Mouse (Mus musculus) midbrain, embryonic 14.5 days (tissue): ENCODE data around the gene Cpne2. TPM values are rescaled to one million over a fixed set of nuclear protein-coding genes. Genes with fewer than 3 reads are reported as not detected.

Source experiments
- ATAC-seq: fragments of 200-750 bp; cut with Nextera tagmentation; 2 replicates; pipeline ENCODE4 v1.8.0; 2017; ENCODE audit warnings: moderate number of reproducible peaks, moderate library complexity; ENCODE audit not compliant: low FRiP score, low TSS enrichment
- DNase-seq: peaks from one replicate; pipeline ENCODE4 v3.0.0-alpha.2; 2015
- H3K27ac ChIP-seq: fragments of 300-500 bp; sonication (generic); replicated peaks from 2 replicates; pipeline ENCODE4 v1.5.1; 2014; ENCODE audit warnings: mild to moderate bottlenecking, low read depth, low read length, moderate library complexity
- H3K27me3 ChIP-seq: fragments of 300-500 bp; sonication (generic); 2 replicates; pipeline ENCODE4 v1.6.1; 2014; ENCODE audit warnings: low read length, control low read depth, mixed read lengths; ENCODE audit not compliant: control insufficient read depth, insufficient read depth
- H3K36me3 ChIP-seq: fragments of 300-500 bp; sonication (generic); 2 replicates; pipeline ENCODE4 v1.6.1; 2014; ENCODE audit warnings: low read length, control low read depth; ENCODE audit not compliant: control insufficient read depth, insufficient read depth
- H3K4me1 ChIP-seq: fragments of 300-500 bp; sonication (generic); 2 replicates; pipeline ENCODE4 v1.6.1; 2014; ENCODE audit warnings: mild to moderate bottlenecking, antibody characterized with exemption, low read length, control low read depth; ENCODE audit not compliant: control insufficient read depth, insufficient read depth
- H3K4me2 ChIP-seq: fragments of 300-500 bp; sonication (generic); 2 replicates; pipeline ENCODE4 v1.6.1; 2014; ENCODE audit warnings: mild to moderate bottlenecking, low read length, moderate library complexity
- H3K4me3 ChIP-seq: fragments of 300-500 bp; sonication (generic); replicated peaks from 2 replicates; pipeline ENCODE4 v1.5.1; 2014; ENCODE audit warnings: low read depth, low read length
- H3K9ac ChIP-seq: fragments of 300-500 bp; sonication (generic); replicated peaks from 2 replicates; pipeline ENCODE4 v1.6.1; 2014; ENCODE audit warnings: mild to moderate bottlenecking, low read length, moderate library complexity
- H3K9me3 ChIP-seq: fragments of 300-500 bp; sonication (generic); 2 replicates; pipeline ENCODE4 v1.6.1; 2016; ENCODE audit warnings: low read length, control low read depth, mixed read lengths; ENCODE audit not compliant: control insufficient read depth
- WGBS: fragments of 180-500 bp; shearing (Covaris S2); extraction: QIAGEN DNeasy Blood & Tissue Kit; methylation state at CpG from one replicate; pipeline ENCODE4 v1.1.7; 2014; 5-methylcytosine and 5-hydroxymethylcytosine counted together
- polyA plus RNA-seq: library from polyadenylated mRNA; unstranded; fragments of >200 nt; fragmentation: Nextera tagmentation; extraction: Ambion mirVana; gene quantifications from 2 replicates; pipeline ENCODE4 v1.2.1, GENCODE M21; 2014

Gene Cpne2
- polyA plus RNA-seq, 1 experiment from 2014 or later, result 11.5 TPM

DNA sequence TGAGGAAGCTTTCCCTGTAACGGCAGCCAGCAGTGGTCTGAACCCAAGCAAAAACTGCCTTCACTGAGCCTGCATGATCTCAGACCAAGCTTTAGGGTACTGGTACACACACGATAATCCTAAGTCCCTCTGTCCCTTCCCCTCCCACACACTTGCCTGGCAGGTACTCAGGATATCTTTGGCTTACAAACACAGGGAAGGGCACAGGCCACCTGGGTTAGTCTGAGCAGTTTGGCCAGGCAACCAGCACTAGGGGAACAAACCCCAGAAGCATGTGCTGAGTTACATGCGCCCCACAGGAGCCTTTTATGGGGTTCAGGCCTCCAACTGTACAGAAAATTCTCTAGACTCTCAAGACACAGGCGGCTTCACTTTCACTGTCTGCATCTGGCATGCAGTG is 2.9 kb upstream of the Cpne2 start:
- ATAC-seq, result no peak
- Histone ChIP-seq H3K4me2 (no peak overlapping the region), H3K9ac (no peak overlapping the region), H3K9me3 (no peaks in the 10 kb centered on the region), H3K4me3 (no peak overlapping the region), H3K27ac (no peak overlapping the region), H3K36me3 (no peaks in the 10 kb centered on the region), H3K4me1 (peaks cover 13% of the 10 kb centered on the region; the same call in 1 of the 2 replicates), H3K27me3 (peaks cover 27% of the 10 kb centered on the region)
- no peak for DNase-seq
- 69% methylated on average over 4 of the region's 4 CpGs for WGBS

DNA sequence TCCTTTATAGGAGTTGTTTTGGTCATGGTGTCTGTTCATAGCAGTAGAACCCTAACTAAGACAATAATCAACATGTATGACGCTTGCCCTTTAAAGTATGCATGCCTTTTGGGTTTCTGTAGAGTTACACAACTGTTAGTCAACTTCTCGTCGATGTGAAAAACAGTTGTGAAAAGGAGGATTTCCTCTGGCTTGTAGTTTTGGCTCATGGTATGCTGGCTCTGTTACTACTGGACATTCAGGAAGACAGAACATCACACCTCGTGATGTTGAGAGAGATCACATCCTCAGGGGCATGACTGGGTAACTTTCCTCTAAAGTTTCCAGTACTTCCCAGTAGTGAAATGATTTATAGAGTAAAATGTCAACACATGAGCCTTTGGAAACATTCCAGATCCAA is 2.1 kb upstream of the Cpne2 start:
- no peak overlapping the region for H3K9ac ChIP-seq
- ATAC-seq (no peak), DNase-seq (no peak)
- WGBS, result 94% methylated on average over 4 of the region's 4 CpGs
- H3K27me3 ChIP-seq, result peaks cover 27% of the 10 kb centered on the region
- H3K9me3 ChIP-seq, result no peaks in the 10 kb centered on the region
- no peak overlapping the region for H3K4me2 ChIP-seq
- no peaks in the 10 kb centered on the region for H3K36me3 ChIP-seq
- H3K27ac ChIP-seq, result no peak overlapping the region
- no peak overlapping the region for H3K4me3 ChIP-seq
- H3K4me1 ChIP-seq, result peaks cover 13% of the 10 kb centered on the region; the same call in 1 of the 2 replicates

DNA sequence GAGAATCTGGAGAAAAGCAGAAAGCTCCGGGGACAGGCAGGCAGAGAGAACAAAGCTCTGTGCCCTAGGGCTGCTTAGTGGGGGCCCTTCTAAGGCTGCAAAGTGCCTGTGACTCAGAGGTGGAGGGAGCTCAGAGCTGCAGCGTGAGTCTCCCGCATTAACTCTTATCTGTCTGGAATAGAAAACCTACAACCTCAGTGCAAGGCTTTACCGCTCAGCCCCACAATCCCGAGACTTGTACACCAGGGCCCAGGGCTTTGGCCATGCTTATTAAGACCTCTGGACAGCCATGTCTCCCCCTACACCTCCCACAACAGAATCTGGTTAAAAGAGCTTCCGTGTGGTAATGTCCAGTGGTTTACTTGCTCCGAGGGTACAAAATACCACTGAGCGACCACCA is 790 bp upstream of the Cpne2 start:
- ATAC-seq, result no peak

DNA sequence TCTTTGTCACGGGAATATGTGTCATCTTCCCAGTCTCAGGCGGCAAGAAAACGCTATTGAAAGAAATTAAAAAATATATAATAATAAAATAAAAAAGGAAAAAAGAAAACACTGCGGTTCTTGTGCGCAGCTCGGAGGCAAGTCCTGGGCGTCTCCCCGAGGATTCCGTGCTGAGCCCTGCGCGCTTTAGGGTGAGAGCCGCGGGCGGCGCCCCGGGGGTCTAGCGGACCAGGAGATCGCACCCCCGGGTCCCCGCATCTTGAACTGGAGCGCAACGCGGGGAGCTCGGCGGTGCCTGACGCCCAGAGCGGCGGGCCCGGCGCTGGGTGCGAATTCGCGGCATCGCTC is 291 bp upstream of the Cpne2 start:
- peaks cover 13% of the 10 kb centered on the region; the same call in 1 of the 2 replicates for H3K4me1 ChIP-seq
- ATAC-seq (no peak), DNase-seq (no peak)

More for the DNA sequence above, 790 bp upstream of the Cpne2 start:
- H3K4me1 ChIP-seq, result peaks cover 13% of the 10 kb centered on the region; the same call in 1 of the 2 replicates
- peaks cover 25% of the 10 kb centered on the region for H3K27me3 ChIP-seq
- peak overlapping the region; percentile 90 for H3K4me2 ChIP-seq
- no peaks in the 10 kb centered on the region for H3K9me3 ChIP-seq
- no peaks in the 10 kb centered on the region for H3K36me3 ChIP-seq
- WGBS, result 0% methylated on average over 8 of the region's 8 CpGs
- peak; percentile 49 for DNase-seq
- H3K27ac ChIP-seq, result no peak overlapping the region
- peak overlapping the region; percentile 54 for H3K4me3 ChIP-seq
- H3K9ac ChIP-seq, result peak overlapping the region; percentile 16; the same call in 1 of the 2 replicates

DNA sequence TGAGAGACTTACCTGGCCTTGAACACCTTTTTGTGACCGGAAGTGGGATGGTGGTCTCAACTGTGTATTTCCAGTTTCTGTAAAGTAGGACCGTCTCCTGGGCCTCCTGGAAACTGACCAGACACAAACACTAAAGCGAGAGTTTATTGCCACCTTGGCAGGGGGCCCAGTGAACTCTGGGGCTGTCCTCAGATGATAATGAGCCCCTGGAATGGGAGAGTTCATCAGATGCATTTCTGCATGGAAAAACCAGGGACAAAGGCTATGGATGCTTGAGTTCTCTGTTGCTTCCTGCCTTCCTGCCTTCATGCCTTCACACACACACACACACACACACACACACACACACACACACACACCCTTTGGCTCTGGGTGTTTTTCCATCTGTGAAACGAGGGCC is 1.8 kb downstream of the Cpne2 start:
- no peak overlapping the region for H3K9ac ChIP-seq
- DNase-seq (no peak), ATAC-seq (no peak)
- H3K9me3 ChIP-seq, result no peaks in the 10 kb centered on the region
- WGBS, result 46% methylated on average over 4 of the region's 4 CpGs
- H3K4me2 ChIP-seq, result peak overlapping the region; percentile 90; the same call in 1 of the 2 replicates
- peaks cover 13% of the 10 kb centered on the region; the same call in 1 of the 2 replicates for H3K4me1 ChIP-seq
- H3K27ac ChIP-seq, result no peak overlapping the region
- H3K27me3 ChIP-seq, result peaks cover 23% of the 10 kb centered on the region
- no peak overlapping the region for H3K4me3 ChIP-seq
- H3K36me3 ChIP-seq, result no peaks in the 10 kb centered on the region

More for the DNA sequence above, 291 bp upstream of the Cpne2 start:
- Histone ChIP-seq H3K9me3 (no peaks in the 10 kb centered on the region), H3K4me2 (peak overlapping the region; percentile 90), H3K36me3 (no peaks in the 10 kb centered on the region), H3K27ac (0 out of 2 replicates have a peak overlapping the region, but pooled peaks have one; percentile 20), H3K27me3 (peaks cover 23% of the 10 kb centered on the region), H3K4me3 (peak overlapping the region; percentile 54), H3K9ac (peak overlapping the region; percentile 65)
- under 1% methylated on average over 33 of the region's 34 CpGs for WGBS

DNA sequence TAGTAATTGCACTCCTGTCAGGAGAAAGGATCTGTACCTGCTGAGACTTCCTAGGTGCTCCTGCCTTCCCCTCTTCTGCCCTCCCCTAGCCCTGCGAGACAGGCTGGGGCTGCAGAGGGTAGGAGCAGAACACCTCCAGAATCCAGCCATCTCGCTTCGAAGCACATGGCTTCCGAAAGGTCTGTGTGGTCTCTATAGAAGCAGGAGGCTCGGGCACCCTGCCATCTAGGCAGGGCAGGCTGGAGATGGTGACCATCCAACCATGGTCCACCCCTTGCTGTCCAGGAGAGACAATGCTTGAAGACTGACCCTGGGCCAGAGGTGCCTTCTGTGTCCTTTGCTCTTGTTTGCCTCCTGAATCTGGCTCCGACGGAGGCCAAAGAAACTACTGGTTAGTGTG is 2.8 kb downstream of the Cpne2 start:
- H3K4me3 ChIP-seq, result no peak overlapping the region
- peaks cover 13% of the 10 kb centered on the region; the same call in 1 of the 2 replicates for H3K4me1 ChIP-seq
- H3K9ac ChIP-seq, result no peak overlapping the region
- no peak overlapping the region for H3K4me2 ChIP-seq
- DNase-seq, result no peak
- H3K36me3 ChIP-seq, result no peaks in the 10 kb centered on the region
- H3K27me3 ChIP-seq, result peaks cover 19% of the 10 kb centered on the region
- ATAC-seq, result no peak
- H3K9me3 ChIP-seq, result no peaks in the 10 kb centered on the region
- no peak overlapping the region for H3K27ac ChIP-seq
- WGBS, result 69% methylated on average over 7 of the region's 7 CpGs

DNA sequence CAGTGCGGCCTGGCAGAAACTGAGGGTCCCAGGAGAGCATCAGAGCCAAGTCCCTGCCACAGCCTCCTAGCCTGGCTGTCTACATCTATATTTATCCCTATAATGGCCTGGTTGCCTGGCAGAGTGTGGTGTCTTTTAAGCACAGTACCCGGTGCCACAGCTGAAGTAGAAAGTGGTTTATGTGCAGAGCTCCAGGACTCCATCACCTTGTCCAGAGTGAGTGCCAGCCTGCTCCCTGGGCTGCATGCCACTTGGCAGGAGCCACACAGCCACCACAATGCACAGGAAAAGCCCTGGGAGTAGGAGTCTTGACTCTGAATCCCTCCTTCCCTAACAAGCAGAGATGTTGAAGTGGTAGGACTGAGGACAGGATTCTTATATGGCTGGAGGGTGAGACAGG is 4.7 kb downstream of the Cpne2 start:
- Histone ChIP-seq H3K9me3 (no peaks in the 10 kb centered on the region), H3K9ac (no peak overlapping the region), H3K4me2 (no peak overlapping the region), H3K4me1 (peaks cover 12% of the 10 kb centered on the region; the same call in 1 of the 2 replicates), H3K27ac (no peak overlapping the region), H3K4me3 (no peak overlapping the region), H3K27me3 (peaks cover 13% of the 10 kb centered on the region), H3K36me3 (no peaks in the 10 kb centered on the region)
- DNase-seq (no peak), ATAC-seq (no peak)
- WGBS, result 76% methylated on average over 2 of the region's 2 CpGs

DNA sequence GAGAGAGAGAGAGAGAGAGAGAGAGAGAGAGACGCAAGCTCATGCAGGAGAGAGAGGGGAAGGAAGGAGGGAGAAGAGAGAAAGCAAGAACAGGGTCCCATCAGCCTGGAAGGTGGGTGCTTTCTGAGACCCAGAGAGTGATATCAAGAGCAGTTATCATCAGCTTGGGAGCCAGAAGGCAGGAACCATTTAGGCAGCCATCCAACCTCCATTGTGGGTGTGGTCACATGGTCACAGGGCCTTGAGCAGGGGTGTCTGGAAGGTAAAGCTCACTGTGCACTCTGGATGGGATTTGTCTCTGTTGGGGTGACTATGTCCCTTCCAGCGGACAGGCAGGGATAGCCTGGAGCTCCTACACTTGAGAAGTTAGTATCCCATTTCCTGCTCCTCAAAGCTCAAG is 7.2 kb downstream of the Cpne2 start:
- Histone ChIP-seq H3K4me1 (0 out of 2 replicates have a peak, but pooled peaks cover 6% of the 10 kb centered on the region), H3K9ac (no peak overlapping the region), H3K4me3 (no peak overlapping the region), H3K27ac (no peak overlapping the region), H3K9me3 (no peaks in the 10 kb centered on the region), H3K36me3 (no peaks in the 10 kb centered on the region), H3K27me3 (no peaks in the 10 kb centered on the region), H3K4me2 (no peak overlapping the region)
- ATAC-seq, result no peak
- no peak for DNase-seq
- 76% methylated on average over 1 of the region's 2 CpGs for WGBS
